Mouse (Mus musculus): ENCODE data around the gene Cnksr3. TPM values are rescaled to one million over a fixed set of nuclear protein-coding genes. Genes with fewer than 3 reads are reported as not detected.

Gene Cnksr3
- polyA plus RNA-seq, 1 experiment from 2014 or later: 7.3 TPM

DNA sequence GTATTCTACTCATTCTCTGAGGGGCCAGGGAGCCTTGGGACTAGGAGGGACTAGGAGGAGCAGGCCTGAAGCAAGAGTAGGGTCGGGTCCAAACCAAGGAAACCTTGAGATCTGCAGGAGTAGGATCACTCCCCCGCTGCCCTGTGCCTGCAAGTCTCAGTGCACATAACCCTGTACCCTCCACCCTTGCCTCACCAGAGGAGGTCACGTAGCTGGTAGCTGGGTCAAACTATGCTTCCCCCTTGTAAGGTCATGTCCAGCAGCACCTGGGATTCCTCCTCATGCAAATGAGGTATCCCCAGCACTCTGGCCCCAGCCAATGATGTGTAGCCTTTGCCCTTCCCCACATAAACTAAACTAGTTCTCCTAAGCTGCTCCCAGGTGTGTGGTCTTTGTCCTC is 41.6 kb downstream of the Cnksr3 start:
- no peak for ATAC-seq (ENCODE audit: low FRiP score, low read depth)
- no peak overlapping the region for H3K4me3 ChIP-seq
- no peaks in the 10 kb centered on the region for H3K36me3 ChIP-seq
- WGBS: 90% methylated on average over 3 of the region's 3 CpGs
- H3K9ac ChIP-seq (replicated peaks): no peak overlapping the region
- H3K27ac ChIP-seq (replicated peaks): no peak overlapping the region
- no peak overlapping the region for H3K4me2 ChIP-seq (replicated peaks)
- H3K4me1 ChIP-seq: no peaks in the 10 kb centered on the region
- no peaks in the 10 kb centered on the region for H3K27me3 ChIP-seq
- no peaks in the 10 kb centered on the region for H3K9me3 ChIP-seq

DNA sequence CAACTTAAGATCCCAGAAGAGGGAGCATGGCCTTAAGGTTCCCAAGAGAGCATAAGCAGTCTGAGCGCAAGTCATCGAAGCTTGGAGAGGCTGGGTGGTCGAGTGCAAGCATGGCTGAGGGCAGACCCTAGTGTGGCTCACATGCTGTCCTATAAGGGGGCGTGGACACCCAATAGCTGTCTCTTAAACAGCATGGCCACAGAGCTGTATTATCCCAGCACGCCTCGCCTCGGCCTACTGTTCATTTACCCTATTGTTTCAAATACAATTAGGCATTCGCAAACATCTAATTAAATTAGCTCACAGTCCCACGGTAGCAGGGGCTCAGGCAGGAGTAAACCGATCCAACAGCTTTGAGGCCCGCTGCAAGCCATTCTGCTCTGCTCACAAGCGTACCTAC is 49.0 kb downstream of the Cnksr3 start:
- ATAC-seq (ENCODE audit: low FRiP score, low read depth): peak; percentile 59
- H3K27ac ChIP-seq (replicated peaks): no peak overlapping the region
- H3K4me3 ChIP-seq: no peak overlapping the region
- peaks cover 23% of the 10 kb centered on the region for H3K4me1 ChIP-seq
- no peaks in the 10 kb centered on the region for H3K36me3 ChIP-seq
- no peak overlapping the region for H3K4me2 ChIP-seq (replicated peaks)
- no peaks in the 10 kb centered on the region for H3K27me3 ChIP-seq
- 59% methylated on average over 12 of the region's 12 CpGs for WGBS
- H3K9me3 ChIP-seq: no peaks in the 10 kb centered on the region
- H3K9ac ChIP-seq (replicated peaks): no peak overlapping the region

DNA sequence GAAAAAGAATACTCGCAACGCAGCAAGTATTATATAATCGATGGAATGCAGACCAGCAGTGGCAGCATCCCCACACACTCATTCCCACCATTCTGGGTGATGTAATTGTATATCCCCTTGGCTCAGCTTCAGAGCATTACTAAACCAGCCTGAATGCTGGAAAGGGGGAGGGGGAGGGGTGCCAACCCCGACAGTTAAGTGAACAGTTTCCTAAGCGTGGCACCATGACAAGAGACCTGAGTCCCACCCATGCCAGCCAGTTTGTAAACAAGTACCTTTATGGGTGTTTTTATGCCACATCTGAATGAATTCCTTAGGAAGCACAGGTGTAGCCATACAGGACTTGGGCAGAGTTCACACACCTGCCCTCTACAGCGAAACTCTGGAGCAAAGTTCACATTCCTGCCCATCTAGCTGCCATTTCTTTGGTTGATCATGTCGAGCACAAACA is 53.0 kb downstream of the Cnksr3 start:
- ATAC-seq (ENCODE audit: low FRiP score, low read depth): 0 out of 2 replicates have a peak, but pooled peaks have one; percentile 31
- Histone ChIP-seq H3K36me3 (no peaks in the 10 kb centered on the region), H3K4me1 (peaks cover 23% of the 10 kb centered on the region), H3K9me3 (0 out of 2 replicates have a peak, but pooled peaks cover 3% of the 10 kb centered on the region), H3K27ac (replicated peaks) (0 out of 2 replicates have a peak overlapping the region, but pooled peaks have one; percentile 15), H3K27me3 (no peaks in the 10 kb centered on the region), H3K4me3 (no peak overlapping the region), H3K9ac (replicated peaks) (no peak overlapping the region), H3K4me2 (replicated peaks) (no peak overlapping the region)
- 82% methylated on average over 7 of the region's 7 CpGs for WGBS

DNA sequence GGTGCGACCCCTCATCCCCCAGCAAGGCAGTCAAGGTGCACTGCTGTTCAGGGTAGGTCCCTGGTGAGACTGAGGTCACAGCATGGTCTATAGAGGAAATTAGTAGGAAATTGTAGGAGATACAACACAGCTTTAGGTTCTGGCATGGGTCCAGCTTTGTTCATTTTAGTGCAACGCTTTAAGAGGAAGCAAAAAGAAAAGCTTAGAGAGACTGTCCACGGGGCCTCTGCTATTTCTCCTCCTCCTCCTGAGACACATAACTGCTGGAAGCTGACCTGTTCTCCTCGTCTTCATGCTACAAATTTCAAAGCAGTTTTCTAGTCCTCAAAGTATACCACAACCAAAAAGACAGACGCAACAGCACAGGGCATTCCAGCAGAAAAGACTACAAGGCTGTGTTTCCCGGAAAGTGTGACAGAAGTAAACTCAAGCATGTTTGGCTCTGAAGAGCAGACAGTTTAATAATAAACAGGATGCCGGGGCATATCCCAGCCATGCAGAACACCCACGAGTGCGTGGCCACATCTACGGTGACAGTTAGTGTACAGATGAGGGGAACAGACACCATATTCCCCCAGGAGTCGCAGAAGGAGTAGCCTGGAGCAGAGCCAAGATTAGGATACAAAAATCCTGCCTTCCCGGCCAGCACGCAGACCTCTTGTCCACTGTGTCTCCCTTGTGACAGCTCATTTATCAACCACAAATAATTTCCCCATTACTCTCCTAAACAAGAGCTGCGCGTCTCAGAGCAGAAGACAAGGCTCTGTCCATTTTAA is 53.6 kb downstream of the Cnksr3 start:
- no peak for ATAC-seq (ENCODE audit: low FRiP score, low read depth)
- Histone ChIP-seq H3K4me1 (peaks cover 23% of the 10 kb centered on the region), H3K9ac (replicated peaks) (no peak overlapping the region), H3K27ac (replicated peaks) (0 out of 2 replicates have a peak overlapping the region, but pooled peaks have one; percentile 16), H3K4me2 (replicated peaks) (no peak overlapping the region), H3K4me3 (no peak overlapping the region), H3K27me3 (no peaks in the 10 kb centered on the region), H3K9me3 (0 out of 2 replicates have a peak, but pooled peaks cover 3% of the 10 kb centered on the region), H3K36me3 (no peaks in the 10 kb centered on the region)
- WGBS: 75% methylated on average over 15 of the region's 15 CpGs

DNA sequence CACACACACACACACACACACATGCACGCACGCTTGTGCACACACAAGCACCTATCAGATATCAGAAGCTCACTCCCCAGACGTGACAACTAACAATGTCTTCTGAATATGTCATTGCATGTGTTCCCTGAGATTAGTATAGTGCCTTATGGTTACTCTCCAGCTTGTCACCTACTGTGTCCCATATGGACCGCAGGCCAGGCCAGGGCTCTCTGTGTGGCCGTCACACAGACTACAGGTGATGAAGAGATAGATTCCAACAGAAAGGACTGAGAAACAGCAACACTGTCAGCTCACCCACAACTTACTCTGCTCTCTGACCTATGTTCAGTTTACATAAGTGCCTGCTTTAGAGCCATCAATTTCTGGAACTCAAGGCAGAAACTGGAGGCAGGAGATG is 57.2 kb downstream of the Cnksr3 start:
- Histone ChIP-seq H3K27me3 (no peaks in the 10 kb centered on the region), H3K4me1 (peaks cover 15% of the 10 kb centered on the region; the same call in 1 of the 2 replicates), H3K36me3 (no peaks in the 10 kb centered on the region), H3K4me3 (no peak overlapping the region), H3K27ac (replicated peaks) (no peak overlapping the region), H3K4me2 (replicated peaks) (no peak overlapping the region), H3K9me3 (0 out of 2 replicates have a peak, but pooled peaks cover 3% of the 10 kb centered on the region), H3K9ac (replicated peaks) (no peak overlapping the region)
- no peak for ATAC-seq (ENCODE audit: low FRiP score, low read depth)
- WGBS: 95% methylated on average over 5 of the region's 5 CpGs

DNA sequence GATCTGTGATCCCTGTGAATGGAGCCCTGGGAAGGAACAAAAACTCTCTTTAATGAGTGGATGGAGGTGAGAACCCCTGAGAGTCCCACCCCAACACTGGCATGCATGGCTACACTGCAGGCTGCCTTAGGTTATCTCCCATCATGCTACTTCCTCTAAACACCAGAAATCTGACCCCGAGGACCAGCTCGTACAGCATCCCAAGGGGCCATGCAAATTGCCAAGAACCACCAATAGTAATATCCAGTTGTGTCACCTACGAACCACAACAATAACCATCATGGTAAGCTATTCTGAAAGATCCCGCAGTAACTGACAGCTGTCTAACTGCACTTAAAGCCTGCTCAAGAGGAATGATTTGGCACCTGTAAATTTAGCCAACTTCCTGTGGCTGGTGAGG is 59.1 kb downstream of the Cnksr3 start:
- H3K36me3 ChIP-seq: no peaks in the 10 kb centered on the region
- H3K9me3 ChIP-seq: 0 out of 2 replicates have a peak, but pooled peaks cover 3% of the 10 kb centered on the region
- 88% methylated on average over 4 of the region's 4 CpGs for WGBS
- H3K9ac ChIP-seq (replicated peaks): no peak overlapping the region
- H3K27me3 ChIP-seq: no peaks in the 10 kb centered on the region
- no peak overlapping the region for H3K4me3 ChIP-seq
- H3K4me1 ChIP-seq: no peaks in the 10 kb centered on the region
- H3K27ac ChIP-seq (replicated peaks): no peak overlapping the region
- no peak overlapping the region for H3K4me2 ChIP-seq (replicated peaks)
- ATAC-seq (ENCODE audit: low FRiP score, low read depth): no peak

DNA sequence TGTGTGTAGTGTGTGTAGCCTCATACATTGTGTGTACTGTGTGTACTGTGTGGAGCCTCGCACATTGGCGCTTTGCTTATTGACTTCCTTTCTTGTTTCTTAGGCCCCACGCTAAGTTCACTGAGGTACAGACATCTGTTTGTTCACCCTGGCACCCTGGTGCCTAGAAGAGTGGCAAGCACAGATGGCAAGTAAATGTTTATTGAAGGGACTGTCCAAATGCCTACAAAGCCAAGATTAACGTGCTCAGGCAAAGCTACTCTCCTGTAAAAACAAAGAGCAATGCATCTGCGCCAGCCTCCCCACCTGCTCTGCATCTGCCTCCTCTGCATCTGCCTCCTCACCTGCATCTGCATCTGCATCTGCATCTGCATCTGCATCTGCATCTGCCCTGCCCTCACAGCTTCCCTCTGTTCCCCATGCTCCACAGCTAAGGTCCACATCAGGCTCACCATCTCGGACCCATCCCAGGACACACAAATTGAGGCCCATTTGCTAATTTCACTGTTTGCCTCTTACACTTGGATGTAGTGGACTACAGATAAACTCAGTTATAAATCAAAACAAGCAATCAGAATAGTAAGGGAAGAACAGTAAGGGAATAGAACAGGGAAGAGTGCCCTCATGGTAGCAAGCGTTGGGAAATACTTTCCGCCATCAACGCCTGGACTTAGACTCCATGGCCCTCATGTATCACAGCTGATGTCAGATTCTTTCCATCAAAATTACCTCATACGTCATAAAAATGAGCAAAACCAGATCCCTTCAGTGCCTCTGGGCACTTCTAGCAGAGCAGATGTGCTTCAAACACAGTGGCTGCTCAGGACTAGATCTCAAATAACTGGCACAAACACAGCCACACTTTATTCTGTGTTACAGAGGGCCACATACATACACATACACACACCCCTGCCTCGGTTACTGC is 62.1 kb downstream of the Cnksr3 start:
- Histone ChIP-seq H3K4me3 (no peak overlapping the region), H3K4me1 (no peaks in the 10 kb centered on the region), H3K4me2 (replicated peaks) (no peak overlapping the region), H3K27me3 (no peaks in the 10 kb centered on the region), H3K9ac (replicated peaks) (no peak overlapping the region), H3K36me3 (no peaks in the 10 kb centered on the region), H3K27ac (replicated peaks) (no peak overlapping the region), H3K9me3 (0 out of 2 replicates have a peak, but pooled peaks cover 1% of the 10 kb centered on the region)
- ATAC-seq (ENCODE audit: low FRiP score, low read depth): no peak
- 88% methylated on average over 11 of the region's 11 CpGs for WGBS

DNA sequence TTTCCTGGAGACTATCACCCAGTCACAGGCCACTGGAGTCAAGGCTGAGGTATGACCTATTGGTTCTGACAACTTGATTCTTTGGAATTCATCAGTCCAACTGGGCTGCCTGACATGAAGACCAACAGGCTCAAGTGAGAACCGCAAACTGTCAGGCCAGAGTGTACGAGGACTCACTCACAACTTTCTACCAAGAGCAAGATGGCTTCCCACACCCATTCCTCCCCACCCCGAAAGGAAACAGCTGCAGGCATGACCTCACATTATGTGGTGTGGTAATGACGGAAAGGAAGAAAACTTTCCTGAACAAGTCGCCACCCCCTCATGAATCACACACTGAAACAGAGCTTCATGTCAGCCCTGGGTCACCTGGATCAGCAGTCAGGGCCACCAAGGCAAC is 66.4 kb downstream of the Cnksr3 start:
- ATAC-seq (ENCODE audit: low FRiP score, low read depth): no peak
- no peak overlapping the region for H3K27ac ChIP-seq (replicated peaks)
- no peak overlapping the region for H3K4me2 ChIP-seq (replicated peaks)
- H3K27me3 ChIP-seq: no peaks in the 10 kb centered on the region
- H3K4me3 ChIP-seq: no peak overlapping the region
- WGBS: 90% methylated on average over 5 of the region's 5 CpGs
- no peaks in the 10 kb centered on the region for H3K9me3 ChIP-seq
- H3K4me1 ChIP-seq: no peaks in the 10 kb centered on the region
- no peak overlapping the region for H3K9ac ChIP-seq (replicated peaks)
- H3K36me3 ChIP-seq: no peaks in the 10 kb centered on the region; the same call in 1 of the 2 replicates

DNA sequence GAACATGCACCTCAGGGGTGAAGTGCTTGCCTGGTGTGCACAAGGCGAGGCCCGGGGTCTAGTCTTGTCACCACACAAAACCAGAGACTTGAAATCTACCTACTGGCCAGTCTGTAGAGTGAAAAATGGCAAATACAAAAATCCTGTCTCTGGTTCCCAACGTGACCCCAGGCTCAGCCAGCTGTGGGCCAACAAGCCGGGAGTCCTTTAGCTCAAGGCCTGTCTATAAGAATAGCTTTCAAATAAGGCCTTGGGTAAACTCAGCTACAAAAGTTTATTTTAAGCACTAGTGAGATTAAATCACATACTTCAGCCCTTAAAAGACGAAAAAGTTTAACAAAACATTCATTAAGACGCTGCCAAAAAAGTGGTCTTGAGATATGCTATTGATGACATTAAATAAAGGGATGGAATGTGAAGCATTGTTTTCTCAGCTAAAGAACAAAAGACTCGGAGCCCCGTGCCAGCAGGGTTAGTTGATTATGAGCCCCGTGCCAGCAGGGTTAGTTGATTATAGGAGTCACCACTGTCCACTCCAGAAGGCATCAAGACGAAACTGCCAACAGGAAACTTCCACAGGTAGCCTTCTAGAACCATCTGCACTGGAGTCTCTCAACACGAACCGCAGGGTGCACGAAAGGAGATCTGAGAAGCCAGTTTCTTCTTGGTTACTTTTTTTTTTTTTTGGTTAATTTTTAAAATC is 67.8 kb downstream of the Cnksr3 start:
- Histone ChIP-seq H3K27me3 (no peaks in the 10 kb centered on the region), H3K27ac (replicated peaks) (no peak overlapping the region), H3K36me3 (no peaks in the 10 kb centered on the region; the same call in 1 of the 2 replicates), H3K9me3 (no peaks in the 10 kb centered on the region), H3K4me2 (replicated peaks) (no peak overlapping the region), H3K4me1 (no peaks in the 10 kb centered on the region), H3K4me3 (no peak overlapping the region), H3K9ac (replicated peaks) (no peak overlapping the region)
- WGBS: 70% methylated on average over 13 of the region's 13 CpGs
- no peak for ATAC-seq (ENCODE audit: low FRiP score, low read depth)

DNA sequence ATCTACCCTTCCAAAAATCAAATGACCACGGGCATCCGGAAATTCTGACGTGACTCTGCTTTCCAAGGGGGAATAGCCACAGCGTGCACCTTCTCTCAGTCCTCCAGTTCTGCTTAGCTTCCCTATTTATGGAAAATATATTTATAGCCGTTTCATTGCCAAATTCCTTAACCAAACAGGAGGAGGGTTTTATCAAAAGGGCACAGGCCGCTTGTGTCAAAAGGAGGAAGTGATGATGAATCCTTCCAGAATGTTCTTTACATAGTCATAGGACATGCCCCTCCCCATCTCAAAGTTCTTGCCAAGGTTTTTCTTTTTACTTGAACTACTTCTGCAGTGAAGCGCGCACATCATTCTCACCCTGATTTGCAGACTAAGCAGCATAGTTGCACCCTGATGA is 69.8 kb downstream of the Cnksr3 start:
- Histone ChIP-seq H3K27me3 (no peaks in the 10 kb centered on the region), H3K9ac (replicated peaks) (no peak overlapping the region), H3K9me3 (no peaks in the 10 kb centered on the region), H3K36me3 (no peaks in the 10 kb centered on the region; the same call in 1 of the 2 replicates), H3K4me1 (no peaks in the 10 kb centered on the region), H3K4me2 (replicated peaks) (no peak overlapping the region), H3K4me3 (no peak overlapping the region), H3K27ac (replicated peaks) (no peak overlapping the region)
- 95% methylated on average over 8 of the region's 8 CpGs for WGBS
- ATAC-seq (ENCODE audit: low FRiP score, low read depth): no peak

DNA sequence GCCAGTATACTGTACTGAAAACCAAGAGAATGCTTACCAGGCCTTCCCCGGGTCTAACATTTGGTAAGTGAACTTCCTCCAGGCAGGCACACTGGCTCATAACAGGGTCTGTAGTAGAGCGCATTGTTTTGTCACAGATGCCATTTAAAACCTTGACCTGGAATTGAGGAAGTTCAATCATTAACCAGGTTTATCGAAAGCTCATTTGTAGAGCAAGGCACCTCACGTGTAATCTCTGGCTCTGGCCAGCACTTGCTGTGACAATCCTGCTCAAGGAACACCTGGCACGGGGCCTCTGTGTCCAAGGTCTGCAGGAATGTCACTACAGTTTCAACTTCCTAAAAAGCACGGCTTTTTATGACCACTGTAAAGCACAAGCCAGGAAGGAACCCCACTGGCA is 71.8 kb downstream of the Cnksr3 start:
- Histone ChIP-seq H3K9me3 (no peaks in the 10 kb centered on the region), H3K27ac (replicated peaks) (no peak overlapping the region), H3K36me3 (no peaks in the 10 kb centered on the region; the same call in 1 of the 2 replicates), H3K27me3 (no peaks in the 10 kb centered on the region), H3K4me1 (no peaks in the 10 kb centered on the region), H3K4me2 (replicated peaks) (no peak overlapping the region), H3K9ac (replicated peaks) (no peak overlapping the region), H3K4me3 (no peak overlapping the region)
- 89% methylated on average over 6 of the region's 6 CpGs for WGBS
- no peak for ATAC-seq (ENCODE audit: low FRiP score, low read depth)

Measured in midbrain, embryonic 12.5 days (tissue).